Mouse (Mus musculus) ZHBTc4 (cell line): ENCODE results near the gene Odf2l.

ENCODE experiments used
- DNase-seq: peaks from one replicate; pipeline ENCODE4 v3.0.0-alpha.2; 2011; ENCODE audit warnings: low read depth, low spot score

The Odf2l gene

GRCm38 (mm10) chr3:145140236-145140635 is 21.8 kb downstream of the Odf2l start:
- DNase-seq = no peak

GRCm38 (mm10) chr3:145142925-145143324 is 24.5 kb downstream of the Odf2l start:
- no peak for DNase-seq

DNA sequence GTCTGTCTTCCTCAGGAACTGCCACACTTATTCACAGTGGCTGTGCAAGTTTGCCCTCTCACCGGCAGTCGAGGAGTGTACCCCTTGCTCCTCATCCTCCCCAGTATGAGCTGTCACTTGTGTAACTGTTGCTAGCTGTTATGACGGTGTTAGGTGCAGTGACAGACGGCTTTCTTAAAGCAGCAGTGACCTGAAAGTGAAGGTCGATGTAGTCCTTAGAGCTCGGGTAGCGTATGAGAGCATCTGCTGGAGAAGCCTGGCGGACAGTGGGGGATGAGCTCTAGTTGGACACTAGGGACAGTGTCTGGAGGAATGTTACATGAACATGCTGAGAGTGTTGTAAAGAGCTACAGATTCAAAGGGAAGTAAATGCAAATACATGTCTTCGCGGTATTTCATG is 25.5 kb downstream of the Odf2l start:
- no peak for DNase-seq

- no peak for DNase-seq
Measured at GRCm38 (mm10) chr3:145146871-145147270, 28.5 kb downstream of the Odf2l start.

- no peak for DNase-seq
Measured at GRCm38 (mm10) chr3:145147483-145147882, 29.1 kb downstream of the Odf2l start.

DNA sequence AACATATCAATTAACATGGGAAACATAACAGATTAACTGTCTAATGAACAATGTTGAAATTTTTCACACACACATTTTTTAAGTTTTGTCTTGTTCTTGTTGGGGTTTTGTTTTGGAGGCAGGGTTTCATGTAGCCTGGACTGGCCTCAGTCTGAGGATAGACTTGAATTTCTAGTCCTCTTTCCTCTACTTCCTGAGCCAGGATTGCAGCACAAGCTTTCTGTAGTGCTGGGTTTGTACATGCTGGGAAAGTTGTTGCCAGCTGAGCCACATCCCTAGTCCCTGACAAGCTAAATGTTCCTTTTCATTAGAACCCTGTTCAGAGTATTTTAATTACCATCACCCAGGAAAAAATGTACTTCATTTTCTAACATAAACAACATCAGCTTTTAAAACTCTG is 29.6 kb downstream of the Odf2l start:
- no peak for DNase-seq

GRCm38 (mm10) chr3:145151092-145151491 is 32.7 kb downstream of the Odf2l start:
- no peak for DNase-seq

DNA sequence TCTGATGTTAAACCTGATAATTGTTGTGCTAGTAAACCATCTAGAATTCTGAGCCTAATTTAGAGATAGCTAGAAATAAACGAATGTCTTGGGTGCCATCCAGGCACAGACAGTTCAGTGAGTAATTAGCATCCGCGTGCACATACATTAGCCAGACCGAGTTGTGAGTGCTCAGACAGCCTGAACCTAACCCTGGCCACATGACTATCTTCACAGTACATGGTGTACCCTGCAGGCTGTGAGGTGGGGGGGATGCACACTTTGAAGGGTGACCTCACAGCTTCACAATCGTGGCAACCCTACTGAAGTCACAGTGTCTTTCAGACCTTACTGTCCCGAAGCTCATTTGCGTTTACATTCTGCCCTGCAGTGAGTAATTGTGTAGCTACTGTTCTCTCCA is 33.5 kb downstream of the Odf2l start:
- DNase-seq = no peak

DNA sequence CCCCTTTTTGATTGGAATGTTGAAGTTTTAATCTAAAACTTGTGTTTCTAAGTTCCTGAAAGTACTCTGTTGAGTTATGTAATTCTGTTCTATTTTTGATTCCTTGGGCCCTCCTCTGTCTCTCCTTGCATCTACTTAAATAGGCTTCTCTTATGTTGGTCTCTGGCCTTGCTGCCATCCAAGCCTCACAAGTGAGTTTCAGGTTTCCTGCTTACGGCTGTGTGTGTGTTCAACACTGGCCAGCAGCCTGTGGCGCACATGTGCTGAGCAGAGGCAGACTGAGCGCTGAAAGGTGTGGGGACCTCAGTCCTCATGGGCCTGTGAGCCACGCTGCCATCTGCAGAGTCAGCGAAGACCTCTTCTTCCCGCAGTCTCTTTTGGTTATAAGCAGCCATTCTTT is 38.5 kb downstream of the Odf2l start:
- no peak for DNase-seq

- no peak for DNase-seq
Measured at GRCm38 (mm10) chr3:145158441-145158840, 40.1 kb downstream of the Odf2l start.

- DNase-seq = no peak
Measured at GRCm38 (mm10) chr3:145166741-145167140, 48.4 kb downstream of the Odf2l start.

DNA sequence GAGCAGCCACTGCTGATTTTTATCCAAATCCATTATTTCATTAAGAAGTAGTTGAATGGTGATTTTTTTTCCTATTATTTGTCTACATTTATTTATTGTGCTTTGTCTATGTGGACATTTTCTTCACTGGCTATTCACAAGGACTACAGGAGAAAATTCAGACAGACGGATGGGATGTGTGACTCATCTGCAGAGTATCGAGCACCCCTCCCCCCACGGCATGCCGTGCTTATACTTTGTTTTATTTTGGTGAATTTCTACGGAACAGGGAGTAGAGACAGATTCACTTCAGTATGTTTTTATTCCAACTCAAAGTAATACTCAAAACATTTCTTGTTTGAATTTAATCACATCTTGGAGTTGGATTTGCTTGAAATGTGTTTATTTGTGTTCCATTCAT is 49.4 kb downstream of the Odf2l start:
- DNase-seq = no peak

- DNase-seq = no peak
Measured at GRCm38 (mm10) chr3:145168844-145169696, 50.7 kb downstream of the Odf2l start.

DNA sequence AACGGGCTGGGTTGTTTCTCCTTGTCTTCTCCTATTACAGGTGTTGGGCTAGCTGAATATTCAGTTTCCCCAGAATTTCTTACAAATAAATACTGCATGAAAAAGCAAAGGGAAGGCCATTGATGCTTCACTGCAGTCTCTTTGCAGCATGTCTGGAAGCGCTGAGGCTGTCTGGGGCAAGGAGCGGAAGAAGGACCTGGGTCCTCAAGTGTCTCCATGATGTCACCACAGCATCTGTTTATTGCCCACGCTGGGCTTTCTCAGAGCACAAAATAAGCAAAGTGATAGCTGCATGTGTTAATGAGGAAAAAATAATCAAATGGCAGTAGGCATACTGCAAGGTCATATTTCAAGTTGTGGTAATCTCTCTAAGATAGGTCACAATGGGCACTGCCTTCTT is 51.6 kb downstream of the Odf2l start:
- no peak for DNase-seq

- DNase-seq = no peak
Measured at GRCm38 (mm10) chr3:145170604-145171389, 52.4 kb downstream of the Odf2l start.

DNA sequence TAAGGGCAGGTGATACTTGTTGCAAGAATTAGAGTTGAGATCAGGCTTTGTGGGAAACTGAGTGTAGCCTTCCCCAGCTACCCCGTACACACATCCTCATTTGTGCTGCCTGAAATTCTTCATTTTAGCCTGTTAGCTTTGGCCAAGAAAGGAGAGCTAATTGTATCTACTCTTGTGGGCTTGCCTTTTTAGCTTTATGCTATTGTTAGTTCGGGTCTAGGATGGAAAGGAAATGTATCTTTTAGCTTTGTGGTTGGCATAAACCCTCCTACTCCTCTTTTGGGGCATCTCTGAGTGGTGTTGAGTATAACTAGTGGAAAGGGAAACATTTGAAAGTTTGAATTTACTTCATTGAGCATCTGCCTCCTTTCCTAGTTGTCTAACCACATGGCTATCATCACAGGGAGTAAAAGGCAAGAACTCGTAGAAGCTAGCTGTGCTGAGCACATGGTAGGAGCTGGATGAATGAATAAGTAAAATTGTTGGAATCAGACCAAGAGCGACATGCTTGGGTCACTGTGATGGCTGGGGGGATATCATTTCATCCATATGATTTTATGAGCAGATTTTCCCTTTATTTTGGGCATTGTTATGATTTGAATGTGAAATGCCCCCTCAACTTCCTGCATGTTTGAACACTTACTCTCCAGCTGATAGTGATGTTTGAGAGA is 53.1 kb downstream of the Odf2l start:
- no peak for DNase-seq

DNA sequence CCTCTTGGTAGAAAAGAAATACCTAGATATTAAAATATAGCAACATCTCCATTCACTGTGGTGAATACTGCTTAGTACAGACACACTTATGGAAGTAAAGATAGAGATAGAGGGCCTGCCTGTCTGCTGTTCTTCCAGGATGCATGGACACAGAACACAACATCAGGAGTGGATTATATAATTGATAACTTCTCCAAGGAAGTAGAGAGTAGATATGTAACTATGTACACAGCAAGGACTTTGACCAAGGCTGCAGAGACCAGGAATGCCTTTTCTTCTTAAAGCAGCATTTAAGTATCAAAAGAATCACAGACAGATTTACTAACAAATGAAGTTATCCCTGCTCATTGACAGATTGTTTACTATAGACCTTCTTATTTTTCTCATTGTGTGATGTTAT is 66.3 kb downstream of the Odf2l start:
- no peak for DNase-seq

DNA sequence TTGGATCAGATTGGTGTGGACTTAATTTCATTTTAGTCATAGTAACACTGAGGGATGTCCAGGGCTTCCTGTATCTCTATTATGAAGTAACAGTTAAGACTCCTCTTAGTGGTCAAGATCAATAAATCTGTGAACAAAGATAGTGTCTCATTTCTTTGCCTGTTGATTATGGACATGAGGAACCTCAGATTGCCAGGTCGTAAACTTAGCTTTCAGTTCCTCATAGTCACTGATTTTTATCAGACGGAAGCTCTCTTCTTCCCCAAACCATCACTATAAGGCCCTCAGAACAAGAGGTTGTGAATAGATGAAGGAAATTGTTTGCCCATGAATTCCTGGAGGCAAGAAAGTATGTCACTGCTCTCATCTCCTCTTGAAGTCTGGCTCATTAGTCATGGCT is 73.6 kb downstream of the Odf2l start:
- DNase-seq = no peak

DNA sequence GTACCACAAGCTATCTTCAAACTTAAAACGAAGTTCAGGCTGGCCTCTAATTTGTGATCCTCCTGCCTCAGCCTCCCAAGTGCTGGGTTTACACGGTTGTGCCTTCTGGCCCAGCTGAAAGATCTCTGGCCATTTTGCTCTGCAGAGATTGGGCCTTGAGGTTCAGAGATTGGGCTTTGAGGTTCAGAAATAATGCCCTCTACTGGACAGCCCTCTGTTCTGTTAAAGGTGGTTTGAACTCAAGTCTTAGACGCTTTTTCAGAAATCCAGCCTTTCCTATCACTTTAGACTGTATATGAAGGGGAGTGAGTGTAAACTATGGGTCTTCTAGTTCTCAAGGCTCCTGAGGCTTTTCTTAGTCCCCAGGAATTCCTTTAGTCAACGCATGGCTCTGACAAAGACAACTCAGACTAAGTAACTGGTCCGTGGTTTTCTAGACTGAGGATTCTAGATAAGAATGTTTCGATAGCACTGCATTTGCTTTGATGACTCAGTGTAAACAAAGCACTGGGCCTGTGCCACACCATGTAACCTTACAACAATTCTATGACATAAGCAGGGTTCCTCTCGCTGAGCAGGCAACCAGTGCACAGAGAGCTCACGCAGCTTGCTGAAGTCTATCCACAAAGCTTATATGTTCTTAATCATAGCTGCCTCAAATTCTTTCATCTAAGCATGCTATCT is 77.0 kb downstream of the Odf2l start:
- DNase-seq = no peak

DNA sequence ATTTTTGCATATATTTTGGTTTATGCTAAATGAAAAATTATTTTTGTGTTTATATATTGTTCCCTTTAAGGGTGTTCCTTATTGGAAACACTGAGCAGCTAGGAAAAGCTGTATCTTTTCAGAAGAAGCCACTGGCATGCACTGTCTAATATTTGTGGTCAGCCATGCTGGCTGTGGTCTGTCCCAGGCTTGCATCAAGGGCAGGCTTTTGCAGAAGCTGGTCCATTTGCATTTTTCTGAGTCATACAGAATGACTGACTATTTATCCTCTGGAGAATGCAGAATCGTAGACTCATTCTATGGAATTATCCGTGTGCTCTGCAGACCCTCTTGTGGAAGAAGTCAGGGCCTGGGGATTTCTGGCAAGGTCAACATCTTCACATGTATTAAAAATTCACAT is 79.7 kb downstream of the Odf2l start:
- DNase-seq = no peak
